Mouse (Mus musculus) embryonic fibroblast, embryonic 13.5 days (primary cell): ENCODE results near the gene Klhdc10. TPM values are rescaled to one million over a fixed set of nuclear protein-coding genes. Genes with fewer than 3 reads are reported as not detected.

Experiments used
- H3K27ac ChIP-seq: 2 replicates; pipeline ENCODE4 v1.5.1; 2012; ENCODE audit warnings: low read length, control low read depth, inconsistent platforms; ENCODE audit not compliant: insufficient read depth
- H3K4me1 ChIP-seq: 2 replicates; pipeline ENCODE4 v1.6.1; 2011; ENCODE audit warnings: low read length; ENCODE audit not compliant: control insufficient read depth, insufficient read depth
- H3K4me3 ChIP-seq: 2 replicates; pipeline ENCODE4 v1.5.1; 2011; ENCODE audit warnings: mild to moderate bottlenecking, control low read depth, low read length; ENCODE audit not compliant: insufficient read depth
- CTCF ChIP-seq: IDR thresholded peaks from 2 replicates; pipeline ENCODE4 v1.5.1; 2011; ENCODE audit warnings: mild to moderate bottlenecking, control low read depth, low read length, moderate library complexity, borderline replicate concordance; ENCODE audit not compliant: insufficient read depth
- POLR2A ChIP-seq: IDR thresholded peaks from 2 replicates; pipeline ENCODE4 v1.6.1; 2011; ENCODE audit warnings: low read depth, mild to moderate bottlenecking, control low read depth, low read length, moderate library complexity
- polyA plus RNA-seq: library from polyadenylated mRNA; stranded (reverse); fragments of >200 nt; gene quantifications from 2 replicates; pipeline ENCODE4 v1.2.4, GENCODE M21; 2011; ENCODE audit warnings: low read depth; ENCODE audit not compliant: missing spikeins, insufficient read length

The Klhdc10 gene
- polyA plus RNA-seq, 1 experiment: 54.6 TPM

DNA sequence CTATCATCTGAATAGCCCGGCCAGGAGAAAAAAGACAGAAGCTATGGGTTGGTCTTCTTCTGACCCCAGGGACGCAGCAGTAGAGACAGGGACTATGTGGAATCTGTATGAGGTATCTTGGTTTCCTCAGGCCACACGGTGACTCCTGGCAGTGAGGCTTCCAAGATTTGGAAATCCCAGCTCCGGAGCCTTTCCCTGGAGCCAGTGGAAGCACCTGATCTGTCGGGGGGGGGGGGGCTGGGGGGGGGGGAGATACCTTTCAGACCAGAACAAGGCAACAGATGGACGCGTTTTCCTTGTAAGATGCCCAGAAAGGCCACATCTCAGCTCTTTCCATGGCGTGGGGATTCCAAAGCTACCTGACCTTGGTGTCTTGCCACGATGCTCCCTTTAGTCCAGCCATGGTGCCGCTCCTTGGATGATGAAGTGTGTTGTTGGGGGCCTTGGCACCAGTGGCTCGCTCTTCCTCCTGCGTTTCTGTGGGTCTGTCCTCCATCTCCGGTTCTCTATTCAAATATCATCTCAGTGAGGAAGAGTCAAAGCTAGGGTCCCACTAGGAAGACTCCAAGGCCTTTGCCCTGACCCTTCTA is 60.2 kb downstream of the Klhdc10 start:
- TF ChIP-seq POLR2A (no peak), CTCF (no peak)
- H3K4me1 ChIP-seq: peaks cover 2% of the 10 kb centered on the region; the same call in 1 of the 2 replicates
- no peak overlapping the region for H3K27ac ChIP-seq
- no peak overlapping the region for H3K4me3 ChIP-seq

DNA sequence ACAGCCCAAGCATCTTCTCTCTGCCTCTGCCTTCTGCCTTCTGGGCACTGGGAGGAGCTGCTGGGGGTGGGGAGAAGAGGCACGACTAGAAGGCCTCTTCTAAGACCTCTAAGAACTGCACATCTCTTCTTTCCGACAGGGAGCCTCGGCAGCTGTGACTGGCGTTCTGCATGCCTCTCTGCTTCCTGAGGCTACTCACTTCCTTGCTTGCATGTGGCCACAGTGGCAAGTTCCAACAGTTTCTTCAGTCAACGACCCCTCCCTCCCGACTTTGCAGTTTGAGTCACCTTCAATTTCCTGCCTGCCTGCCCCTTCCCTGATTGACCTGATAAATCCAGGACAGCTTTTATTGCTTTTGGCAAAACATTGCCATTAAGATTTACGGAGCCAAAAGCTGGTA is 61.2 kb downstream of the Klhdc10 start:
- H3K27ac ChIP-seq: no peak overlapping the region
- no peak overlapping the region for H3K4me3 ChIP-seq
- H3K4me1 ChIP-seq: peaks cover 2% of the 10 kb centered on the region; the same call in 1 of the 2 replicates
- no peak for TF ChIP-seq POLR2A

GRCm38 (mm10) chr6:30465586-30465985 is 63.9 kb downstream of the Klhdc10 start:
- Histone ChIP-seq H3K4me1 (peaks cover 2% of the 10 kb centered on the region; the same call in 1 of the 2 replicates), H3K4me3 (no peak overlapping the region), H3K27ac (no peak overlapping the region)
- TF ChIP-seq POLR2A (no peak), CTCF (no peak)

GRCm38 (mm10) chr6:30468058-30468457 is 66.4 kb downstream of the Klhdc10 start:
- Histone ChIP-seq H3K4me3 (no peak overlapping the region), H3K27ac (no peak overlapping the region), H3K4me1 (no peaks in the 10 kb centered on the region)
- no peak for TF ChIP-seq POLR2A

DNA sequence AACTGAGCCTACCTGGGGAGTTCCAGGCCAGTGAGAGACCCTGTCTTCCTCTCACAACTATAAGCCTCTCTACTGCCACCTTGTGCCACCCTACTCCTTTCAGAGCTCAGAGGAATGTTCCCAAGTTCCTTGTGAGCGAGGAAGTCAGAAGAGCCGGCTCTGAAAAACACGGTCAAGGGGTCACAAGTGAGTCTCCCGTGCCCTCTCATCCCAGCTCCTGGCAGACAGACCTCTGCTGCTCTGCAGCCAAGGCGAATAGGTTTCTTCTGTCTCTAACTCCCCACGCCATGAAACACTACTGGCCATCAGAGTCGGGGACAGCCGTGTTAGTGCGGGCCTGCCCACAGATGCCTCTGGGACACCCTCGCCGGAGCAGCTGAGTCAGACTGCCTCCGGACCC is 67.0 kb downstream of the Klhdc10 start:
- TF ChIP-seq POLR2A (no peak), CTCF (no peak)
- Histone ChIP-seq H3K27ac (no peak overlapping the region), H3K4me1 (no peaks in the 10 kb centered on the region), H3K4me3 (no peak overlapping the region)

DNA sequence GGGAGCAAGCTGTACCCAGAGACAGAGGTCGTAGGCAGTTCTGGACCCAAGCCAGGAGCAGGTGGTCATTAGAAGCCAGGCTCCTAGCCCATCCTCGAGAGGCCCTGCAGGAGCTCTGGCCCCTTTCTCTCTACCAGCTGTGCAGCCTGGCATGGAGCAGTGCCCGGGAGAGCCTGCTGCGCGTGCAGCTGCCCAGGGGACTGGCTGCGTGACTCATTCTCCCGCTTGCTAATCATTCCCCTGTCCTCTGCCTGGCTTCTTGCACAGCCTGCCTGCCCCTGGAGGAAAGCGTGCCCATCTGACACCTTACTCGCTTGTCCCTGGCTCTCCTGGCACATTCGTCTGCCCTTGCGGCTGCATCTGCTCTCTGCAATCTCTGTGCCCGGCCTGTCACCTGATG is 67.7 kb downstream of the Klhdc10 start:
- H3K27ac ChIP-seq: no peak overlapping the region

DNA sequence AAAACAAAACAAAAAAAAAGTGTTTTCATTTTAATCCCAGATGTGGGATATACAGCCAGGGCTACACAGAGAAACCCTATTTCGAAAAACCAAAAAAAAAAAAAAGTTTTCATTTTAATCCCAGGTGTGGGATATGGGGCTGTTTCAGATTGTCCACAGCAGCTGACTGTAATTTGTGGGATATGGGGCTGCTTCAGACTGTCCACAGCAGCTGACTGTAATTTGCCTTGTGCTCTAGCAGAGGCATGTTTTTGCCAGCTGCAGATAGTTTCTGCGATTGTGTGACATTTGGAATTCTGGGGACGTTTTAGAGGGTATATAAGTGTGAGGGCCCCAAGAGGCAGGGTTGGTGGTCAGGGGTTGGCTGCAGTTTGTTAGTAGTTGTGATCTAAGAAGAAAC is 70.0 kb downstream of the Klhdc10 start:
- H3K4me3 ChIP-seq: no peak overlapping the region
- no peak overlapping the region for H3K27ac ChIP-seq
- TF ChIP-seq POLR2A (no peak), CTCF (no peak)
- H3K4me1 ChIP-seq: no peaks in the 10 kb centered on the region

More for the DNA sequence above, 67.7 kb downstream of the Klhdc10 start:
- TF ChIP-seq CTCF: no peak
- TF ChIP-seq POLR2A: no peak
- Histone ChIP-seq H3K4me3 (no peak overlapping the region), H3K4me1 (no peaks in the 10 kb centered on the region)

DNA sequence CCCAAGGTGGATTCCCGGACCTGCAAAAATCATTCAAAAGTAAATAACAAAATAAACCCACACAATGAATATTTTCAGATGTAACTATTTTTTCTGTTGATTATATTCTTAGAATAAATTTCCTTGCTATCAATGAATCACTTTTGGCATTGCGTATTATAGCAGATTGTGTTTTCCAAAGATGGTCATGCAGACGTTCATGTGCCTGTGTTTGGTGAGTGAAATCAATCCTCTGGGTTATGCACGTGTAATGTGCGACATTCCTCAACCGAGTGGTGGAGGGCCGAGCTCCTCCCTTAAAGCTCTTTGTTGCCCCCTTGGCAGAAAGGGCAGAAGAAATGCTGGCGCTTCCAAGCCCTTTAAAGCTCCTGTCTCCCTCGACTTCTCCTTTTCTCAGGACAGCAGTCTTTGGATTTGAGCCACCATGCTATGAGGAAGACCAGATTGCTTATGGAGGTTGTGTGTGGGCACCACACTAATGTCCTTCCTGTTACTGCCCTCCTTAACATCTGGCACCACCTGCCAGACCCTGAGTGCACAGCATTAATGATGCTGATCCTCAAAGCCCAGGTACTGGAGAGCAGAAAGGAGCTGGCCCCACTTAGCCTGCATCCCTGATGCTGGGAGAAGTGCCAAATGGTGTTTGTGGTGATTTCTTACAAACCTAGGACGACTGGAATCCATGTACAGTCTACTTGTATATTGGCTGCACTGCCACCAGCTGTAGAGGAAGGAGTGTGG is 74.5 kb downstream of the Klhdc10 start:
- no peak overlapping the region for H3K4me3 ChIP-seq
- no peaks in the 10 kb centered on the region for H3K4me1 ChIP-seq
- no peak for TF ChIP-seq CTCF
- no peak for TF ChIP-seq POLR2A
- H3K27ac ChIP-seq: no peak overlapping the region

- H3K27ac ChIP-seq: no peak overlapping the region
- H3K4me1 ChIP-seq: no peaks in the 10 kb centered on the region
- no peak overlapping the region for H3K4me3 ChIP-seq
- no peak for TF ChIP-seq CTCF
- no peak for TF ChIP-seq POLR2A
Observed at GRCm38 (mm10) chr6:30477210-30477714, 75.6 kb downstream of the Klhdc10 start.

GRCm38 (mm10) chr6:30477784-30478183 is 76.1 kb downstream of the Klhdc10 start:
- Histone ChIP-seq H3K4me1 (no peaks in the 10 kb centered on the region), H3K27ac (no peak overlapping the region), H3K4me3 (no peak overlapping the region)
- TF ChIP-seq CTCF (no peak), POLR2A (no peak)

DNA sequence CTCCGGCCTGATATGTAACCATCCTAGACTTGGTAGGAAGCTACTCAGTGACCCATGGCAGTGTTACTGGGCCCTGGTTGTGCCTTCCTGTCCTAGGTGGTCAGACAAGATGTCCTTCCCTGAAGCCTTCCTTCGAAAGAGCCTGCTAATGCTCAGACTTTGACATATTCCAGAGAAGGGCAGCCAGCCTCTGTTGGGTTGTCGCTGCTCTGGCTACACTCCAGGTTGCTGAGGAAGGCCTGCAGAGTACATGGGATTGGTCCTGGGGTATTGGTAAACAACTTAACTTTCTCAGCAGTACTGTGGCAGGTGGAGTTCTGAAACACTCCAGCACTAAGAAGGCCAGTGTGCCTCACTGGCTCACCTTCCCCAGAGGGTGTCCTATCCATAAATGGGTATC is 77.8 kb downstream of the Klhdc10 start:
- Histone ChIP-seq H3K4me1 (no peaks in the 10 kb centered on the region), H3K4me3 (no peak overlapping the region), H3K27ac (no peak overlapping the region)
- TF ChIP-seq POLR2A: no peak
- TF ChIP-seq CTCF: no peak
